Mouse (Mus musculus) kidney, embryonic 16.5 days (tissue): Measurements from ENCODE around the gene Gm48551. TPM values are rescaled to one million over a fixed set of nuclear protein-coding genes. Genes with fewer than 3 reads are reported as not detected.

Experiments
- ATAC-seq: fragments of 200-750 bp; cut with Nextera tagmentation; 2 replicates; pipeline ENCODE4 v1.8.0; 2017; ENCODE audit warnings: moderate TSS enrichment; ENCODE audit not compliant: low FRiP score, low TSS enrichment
- H3K27ac ChIP-seq: fragments of 300-500 bp; sonication (generic); 2 replicates; pipeline ENCODE4 v1.5.1; 2014; ENCODE audit warnings: low read length
- H3K27me3 ChIP-seq: fragments of 300-500 bp; sonication (generic); 2 replicates; pipeline ENCODE4 v1.6.1; 2014; ENCODE audit warnings: low read length, control low read depth, mixed read lengths; ENCODE audit not compliant: insufficient read depth
- H3K36me3 ChIP-seq: fragments of 300-500 bp; sonication (generic); 2 replicates; pipeline ENCODE4 v1.6.1; 2014; ENCODE audit warnings: low read length, control low read depth, mixed read lengths; ENCODE audit not compliant: insufficient read depth
- H3K4me1 ChIP-seq: fragments of 300-500 bp; sonication (generic); 2 replicates; pipeline ENCODE4 v1.6.1; 2014; ENCODE audit warnings: low read length, control low read depth, mixed read lengths; ENCODE audit not compliant: insufficient read depth
- H3K4me2 ChIP-seq: fragments of 300-500 bp; sonication (generic); replicated peaks from 2 replicates; pipeline ENCODE4 v1.6.1; 2014; ENCODE audit warnings: low read depth, low read length
- H3K4me3 ChIP-seq: fragments of 300-500 bp; sonication (generic); 2 replicates; pipeline ENCODE4 v1.5.1; 2014; ENCODE audit warnings: mild to moderate bottlenecking, low read length
- H3K9ac ChIP-seq: fragments of 300-500 bp; sonication (generic); replicated peaks from 2 replicates; pipeline ENCODE4 v1.6.1; 2014; ENCODE audit warnings: low read length
- H3K9me3 ChIP-seq: fragments of 300-500 bp; sonication (generic); 2 replicates; pipeline ENCODE4 v1.6.1; 2016; ENCODE audit warnings: low read length, control low read depth
- WGBS: fragments of 180-500 bp; shearing (Covaris S2); extraction: QIAGEN DNeasy Blood & Tissue Kit; methylation state at CpG from one replicate; pipeline ENCODE4 v1.1.7; 2014; 5-methylcytosine and 5-hydroxymethylcytosine counted together
- polyA plus RNA-seq: library from polyadenylated mRNA; unstranded; fragments of >200 nt; fragmentation: Nextera tagmentation; extraction: Ambion mirVana; gene quantifications from 2 replicates; pipeline ENCODE4 v1.2.1, GENCODE M21; 2015

The Gm48551 gene
- polyA plus RNA-seq, 1 experiment from 2014 or later: 5.0 TPM

DNA sequence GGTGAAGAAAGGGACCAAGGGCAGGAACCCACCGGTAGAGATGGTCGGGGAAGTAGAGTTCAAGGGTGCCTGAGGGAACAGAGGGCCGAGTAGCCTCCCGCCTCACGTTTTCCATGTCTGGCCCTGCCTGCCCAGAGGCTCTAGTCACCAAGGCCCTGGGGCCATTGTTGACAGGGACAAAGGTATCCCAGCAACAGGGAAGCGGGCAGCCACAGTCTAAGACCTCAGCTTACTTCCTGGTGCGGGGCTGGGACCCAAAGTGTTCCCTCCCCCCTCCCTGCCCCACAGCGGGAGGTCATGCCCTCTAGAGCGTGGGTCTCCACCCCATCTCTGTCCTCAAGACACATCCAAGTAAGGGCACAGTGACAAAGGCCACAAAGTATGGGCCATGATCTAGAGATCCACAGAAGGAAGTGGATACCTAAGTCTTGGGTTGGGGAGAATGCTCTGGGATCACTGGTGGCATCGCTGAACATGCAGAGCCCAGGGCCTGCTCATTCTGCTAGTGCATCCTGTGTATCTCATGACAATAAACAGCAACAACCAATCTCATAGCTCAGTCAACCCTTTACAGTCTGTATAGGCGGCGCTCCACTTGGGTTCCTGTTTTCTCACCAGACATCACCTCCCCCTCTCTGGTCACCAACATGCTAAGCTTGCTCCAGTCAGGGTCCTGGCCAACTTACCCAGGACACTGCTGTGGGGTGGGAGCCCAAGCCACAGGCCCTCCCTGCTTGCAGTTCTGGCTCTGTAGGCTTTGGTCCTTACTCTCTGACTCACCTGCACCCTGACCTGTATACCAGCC is 18.4 kb upstream of the Gm48551 start, which contains the start of gene 4930404N11Rik:
Gene 4930404N11Rik, minus strand, starts transcription at position 145 of the 805 bp plus-strand sequence.
- Histone ChIP-seq H3K36me3 (peaks cover 45% of the 10 kb centered on the region), H3K4me3 (peak within 1 kb of the TSS; percentile 44), H3K4me2 (peak within 1 kb of the TSS; percentile 71), H3K4me1 (peaks cover 30% of the 10 kb centered on the region), H3K27me3 (peaks cover 13% of the 10 kb centered on the region), H3K9me3 (no peaks in the 10 kb centered on the region), H3K27ac (no peak within 1 kb of the TSS), H3K9ac (peak within 1 kb of the TSS; percentile 59)
- ATAC-seq: no peak
- WGBS: 27% methylated on average over 12 of the region's 12 CpGs

DNA sequence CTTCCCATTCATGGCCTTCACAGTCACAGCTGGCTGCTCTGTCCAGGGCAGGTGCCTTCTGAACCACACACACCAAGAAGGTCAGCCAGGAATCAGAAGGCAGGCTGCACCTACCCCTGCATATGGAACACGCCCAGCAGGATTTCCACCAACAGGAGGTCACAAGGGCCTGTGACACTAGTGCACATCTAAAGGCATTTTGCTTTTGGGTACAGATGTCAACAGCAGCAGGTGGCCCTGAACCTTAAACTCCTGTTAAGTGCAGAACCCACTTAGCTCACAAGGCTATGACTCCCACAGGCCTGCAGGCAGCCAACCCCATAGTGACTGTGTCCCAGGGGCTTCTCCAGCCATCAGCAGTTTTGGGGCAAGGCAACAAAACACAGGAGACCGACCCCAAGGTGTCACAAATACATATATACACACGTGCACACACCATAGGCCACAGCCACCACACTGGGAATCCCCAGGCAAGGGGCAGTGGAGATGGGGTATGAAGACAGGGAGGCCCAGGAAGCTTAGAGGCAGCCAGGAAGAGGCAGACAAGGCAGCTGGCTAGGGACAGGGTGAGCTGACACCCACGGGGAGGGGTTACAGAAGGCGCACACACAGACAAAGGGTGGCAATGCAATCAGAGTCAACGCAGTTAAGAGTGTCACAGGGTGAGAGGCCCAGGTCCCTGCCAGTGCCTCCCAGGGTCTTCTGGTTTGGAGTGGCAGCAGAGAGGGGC is 17.6 kb upstream of the Gm48551 start:
- Histone ChIP-seq H3K4me2 (no peak overlapping the region), H3K4me3 (no peak overlapping the region), H3K9ac (no peak overlapping the region), H3K36me3 (peaks cover 52% of the 10 kb centered on the region), H3K27ac (no peak overlapping the region), H3K4me1 (peaks cover 30% of the 10 kb centered on the region), H3K27me3 (peaks cover 13% of the 10 kb centered on the region), H3K9me3 (no peaks in the 10 kb centered on the region)
- WGBS: 81% methylated on average over 6 of the region's 6 CpGs
- no peak for ATAC-seq

DNA sequence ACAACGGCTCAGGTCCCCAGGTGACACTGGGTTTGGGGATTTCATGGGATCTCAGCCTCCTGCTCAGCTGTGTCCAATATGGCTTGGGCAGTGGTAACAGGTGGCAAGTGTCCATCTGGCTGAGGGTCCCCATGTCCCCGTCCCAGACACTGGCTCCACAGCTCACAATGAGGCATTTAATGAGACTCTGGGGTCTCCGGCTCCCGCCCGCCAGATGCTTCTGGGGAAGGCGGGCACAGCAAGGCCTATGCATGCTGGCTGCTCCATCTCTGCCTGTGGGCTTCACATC is 17.1 kb upstream of the Gm48551 start:
- H3K9ac ChIP-seq: no peak overlapping the region
- H3K27me3 ChIP-seq: peaks cover 13% of the 10 kb centered on the region
- H3K4me3 ChIP-seq: no peak overlapping the region
- no peak for ATAC-seq
- 85% methylated on average over 6 of the region's 6 CpGs for WGBS
- H3K36me3 ChIP-seq: peaks cover 56% of the 10 kb centered on the region
- peaks cover 30% of the 10 kb centered on the region for H3K4me1 ChIP-seq
- no peak overlapping the region for H3K4me2 ChIP-seq
- no peak overlapping the region for H3K27ac ChIP-seq
- H3K9me3 ChIP-seq: no peaks in the 10 kb centered on the region

DNA sequence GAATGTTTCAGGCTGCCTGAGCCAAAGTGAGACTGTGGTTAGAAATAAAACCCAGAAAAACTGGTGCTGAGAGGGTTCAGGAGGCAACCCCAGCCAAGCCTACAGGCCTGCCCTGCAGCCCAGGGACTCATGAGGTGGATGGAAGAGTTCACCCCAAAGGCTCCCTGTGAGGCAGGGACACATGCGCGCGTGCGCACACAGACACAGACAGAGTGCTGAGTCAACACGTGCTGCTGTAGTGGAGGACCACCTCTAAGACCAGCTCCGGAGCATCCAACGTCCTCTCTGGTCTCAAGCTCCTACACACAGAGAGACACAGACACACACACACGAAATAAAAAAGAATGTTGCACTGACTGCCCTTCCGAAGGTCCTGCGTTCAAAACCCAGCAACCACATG is 8.9 kb upstream of the Gm48551 start:
- H3K36me3 ChIP-seq: peaks cover 44% of the 10 kb centered on the region
- 92% methylated on average over 10 of the region's 10 CpGs for WGBS
- no peak overlapping the region for H3K9ac ChIP-seq
- H3K4me1 ChIP-seq: peaks cover 23% of the 10 kb centered on the region
- no peak overlapping the region for H3K27ac ChIP-seq
- H3K4me2 ChIP-seq: no peak overlapping the region
- no peak for ATAC-seq
- H3K9me3 ChIP-seq: no peaks in the 10 kb centered on the region
- no peak overlapping the region for H3K4me3 ChIP-seq
- H3K27me3 ChIP-seq: no peaks in the 10 kb centered on the region

DNA sequence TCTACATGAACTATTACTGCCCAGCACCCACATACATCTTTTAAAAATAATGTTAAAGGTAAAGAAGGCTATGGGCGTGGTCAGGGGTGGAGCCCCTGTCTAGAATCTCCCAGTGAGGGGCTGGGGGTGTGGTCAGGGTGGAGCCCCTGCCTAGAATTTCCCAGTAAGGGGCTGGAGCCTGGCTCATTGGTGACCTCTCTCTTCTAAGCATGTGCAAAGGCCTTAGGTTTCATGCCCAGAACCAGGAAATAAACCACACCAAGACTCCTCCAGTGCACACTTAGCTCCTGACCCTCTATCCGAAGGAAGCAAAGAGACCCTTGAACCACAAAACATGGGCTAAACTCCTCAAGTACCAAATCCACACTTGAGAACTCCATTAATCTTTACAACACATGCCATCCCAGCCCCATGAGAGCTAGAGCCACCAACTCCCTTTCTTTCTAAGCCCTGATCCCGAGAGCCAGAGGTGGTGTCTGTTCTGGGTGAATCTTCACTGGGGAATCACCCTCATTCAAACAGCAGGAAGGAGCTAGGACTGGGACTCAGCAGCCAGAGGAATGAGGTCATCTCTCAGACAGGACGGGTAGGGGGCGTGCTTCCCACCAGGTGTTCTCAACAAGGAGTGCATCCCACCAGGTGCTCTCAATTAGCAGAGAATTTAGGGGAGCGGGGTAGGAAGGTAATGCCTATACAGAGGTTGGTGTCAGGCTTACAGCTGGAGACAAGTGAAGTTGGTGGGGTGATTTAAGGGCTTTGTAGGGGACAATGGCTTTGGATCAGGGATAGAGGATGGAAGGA is 7.5 kb upstream of the Gm48551 start:
- Histone ChIP-seq H3K36me3 (peaks cover 30% of the 10 kb centered on the region), H3K27me3 (no peaks in the 10 kb centered on the region), H3K9me3 (no peaks in the 10 kb centered on the region), H3K4me1 (peaks cover 23% of the 10 kb centered on the region), H3K4me2 (peak overlapping the region; percentile 90), H3K27ac (peak overlapping the region; percentile 49), H3K4me3 (peak overlapping the region; percentile 86), H3K9ac (peak overlapping the region; percentile 90)
- no peak for ATAC-seq
- WGBS: 36% methylated on average over 6 of the region's 6 CpGs

DNA sequence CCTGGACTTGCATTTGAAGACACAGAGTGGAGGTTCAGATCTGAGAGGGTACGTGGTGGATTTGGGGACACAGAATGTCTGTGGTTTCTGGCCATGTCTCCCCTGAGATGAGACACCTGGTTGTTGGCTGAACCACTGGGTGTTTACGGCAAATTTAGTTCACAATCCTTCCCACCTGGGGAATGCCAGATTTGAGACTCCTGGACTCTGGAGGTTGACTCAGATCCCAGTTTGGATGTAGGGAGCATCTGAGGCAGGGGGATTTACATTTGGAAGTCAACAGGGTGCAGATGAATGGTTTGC is 7.0 kb upstream of the Gm48551 start:
- H3K27ac ChIP-seq: peak overlapping the region; percentile 49
- ATAC-seq: no peak
- H3K4me1 ChIP-seq: peaks cover 23% of the 10 kb centered on the region
- peak overlapping the region; percentile 90 for H3K4me2 ChIP-seq
- peak overlapping the region; percentile 86 for H3K4me3 ChIP-seq
- H3K9me3 ChIP-seq: no peaks in the 10 kb centered on the region
- no peaks in the 10 kb centered on the region for H3K27me3 ChIP-seq
- 35% methylated on average over 2 of the region's 2 CpGs for WGBS
- peaks cover 28% of the 10 kb centered on the region for H3K36me3 ChIP-seq
- peak overlapping the region; percentile 90 for H3K9ac ChIP-seq

DNA sequence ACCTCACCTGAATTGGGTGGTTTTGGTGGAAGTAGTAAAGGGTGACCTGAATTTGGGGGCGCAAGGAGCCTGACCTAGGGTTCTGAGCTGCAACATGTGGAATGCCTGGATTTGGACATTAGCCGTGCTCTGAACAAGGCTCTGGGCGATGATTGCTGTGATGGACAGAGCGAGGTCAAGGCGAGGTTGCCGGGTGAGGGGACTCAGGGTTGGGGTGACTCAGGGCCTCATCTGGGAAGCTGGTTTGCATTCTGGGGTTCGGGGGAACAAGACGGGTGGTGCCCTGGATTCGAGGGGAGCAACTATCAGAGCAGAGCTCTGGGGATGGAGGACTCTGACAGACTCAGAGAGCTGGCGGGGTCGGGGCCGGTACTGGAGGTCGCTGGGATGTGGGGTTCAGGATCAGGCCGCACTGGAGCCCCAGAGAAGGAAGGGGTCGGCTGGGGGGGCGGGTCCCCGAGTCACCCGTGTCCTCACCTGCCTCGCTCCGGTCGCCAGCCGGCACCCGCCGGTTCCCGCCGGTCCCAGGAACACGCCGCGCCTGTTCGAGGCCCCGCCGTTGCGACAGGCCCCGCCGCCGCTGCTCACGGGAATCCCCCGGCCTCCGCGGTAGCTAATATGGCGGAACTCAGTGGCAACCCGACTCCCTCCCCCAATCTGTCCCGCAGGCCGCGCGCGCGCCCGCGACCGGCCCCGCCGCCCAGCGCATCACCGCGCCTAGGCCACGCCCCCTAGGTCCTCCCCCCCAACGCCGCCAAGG is 6.3 kb upstream of the Gm48551 start, which contains the start of gene Fzr1:
Gene Fzr1, minus strand, starts transcription at position 724 of the 760 bp plus-strand sequence.
- no peaks in the 10 kb centered on the region for H3K27me3 ChIP-seq
- H3K4me1 ChIP-seq: peaks cover 23% of the 10 kb centered on the region
- H3K4me2 ChIP-seq: peak within 1 kb of the TSS; percentile 90
- WGBS: under 1% methylated on average over 45 of the region's 59 CpGs
- no peaks in the 10 kb centered on the region for H3K9me3 ChIP-seq
- peaks cover 22% of the 10 kb centered on the region for H3K36me3 ChIP-seq
- ATAC-seq: peak; percentile 66
- H3K4me3 ChIP-seq: peak within 1 kb of the TSS; percentile 86
- peak within 1 kb of the TSS; percentile 78 for H3K27ac ChIP-seq
- peak within 1 kb of the TSS; percentile 90 for H3K9ac ChIP-seq

DNA sequence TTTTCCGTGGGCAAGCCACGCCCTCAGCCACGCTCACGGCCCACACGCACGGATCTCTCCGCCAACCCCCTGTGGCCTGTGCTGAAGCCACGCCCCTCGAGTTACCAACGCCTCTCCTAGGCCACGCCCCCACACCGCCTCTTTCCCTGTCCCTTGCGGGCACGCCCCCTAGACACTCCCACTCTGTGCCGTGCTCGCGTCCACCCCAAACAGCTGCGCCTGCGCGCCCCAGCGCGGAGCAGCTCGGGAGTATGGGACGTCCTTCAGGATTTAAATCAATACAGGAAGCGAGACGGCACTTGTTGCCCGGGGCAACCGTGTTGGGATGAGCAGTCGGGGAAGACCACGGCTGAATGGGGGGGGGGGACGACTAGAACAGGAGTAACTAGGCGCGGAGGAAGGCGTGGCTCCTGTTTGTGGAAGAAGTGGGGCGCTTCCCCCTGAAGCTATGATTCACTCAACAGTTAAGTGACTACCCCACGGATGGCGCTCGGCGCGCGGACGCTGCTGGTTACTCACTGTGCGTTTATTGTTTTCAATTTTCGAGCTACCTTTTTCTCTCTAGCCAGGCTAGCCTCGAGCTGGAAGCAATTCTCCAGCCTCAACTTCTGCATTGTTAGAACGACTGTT is 5.6 kb upstream of the Gm48551 start:
- H3K9me3 ChIP-seq: no peaks in the 10 kb centered on the region
- H3K9ac ChIP-seq: peak overlapping the region; percentile 90
- H3K4me3 ChIP-seq: peak overlapping the region; percentile 86
- no peaks in the 10 kb centered on the region for H3K27me3 ChIP-seq
- H3K36me3 ChIP-seq: peaks cover 16% of the 10 kb centered on the region
- ATAC-seq: peak; percentile 96
- H3K4me1 ChIP-seq: peaks cover 23% of the 10 kb centered on the region
- peak overlapping the region; percentile 78 for H3K27ac ChIP-seq
- WGBS: under 1% methylated on average over 43 of the region's 46 CpGs
- peak overlapping the region; percentile 90 for H3K4me2 ChIP-seq

DNA sequence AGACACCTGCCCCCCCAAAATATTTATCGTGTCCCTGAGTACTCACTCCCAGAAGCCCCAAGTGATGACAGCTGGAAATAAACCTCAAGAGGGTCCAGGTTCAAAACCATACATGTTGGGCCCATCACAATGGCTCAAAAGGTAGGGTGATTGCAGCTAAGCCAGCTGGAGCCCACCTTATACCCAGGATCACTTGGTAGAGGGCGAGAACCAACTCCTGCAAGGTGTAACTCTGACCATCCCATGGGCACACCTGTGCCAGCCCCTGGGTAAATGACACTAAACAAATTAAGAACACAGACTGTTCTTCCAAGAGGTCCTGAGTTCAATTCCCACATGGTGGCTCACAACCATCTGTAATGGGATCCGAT is 5.1 kb upstream of the Gm48551 start:
- H3K27me3 ChIP-seq: no peaks in the 10 kb centered on the region
- no peak; the same call in 1 of the 2 replicates for ATAC-seq

More for the DNA sequence above, 5.1 kb upstream of the Gm48551 start:
- H3K4me3 ChIP-seq: peak overlapping the region; percentile 86
- H3K9me3 ChIP-seq: no peaks in the 10 kb centered on the region
- peaks cover 23% of the 10 kb centered on the region for H3K4me1 ChIP-seq
- H3K4me2 ChIP-seq: peak overlapping the region; percentile 66
- WGBS: 51% methylated on average over 3 of the region's 3 CpGs
- H3K27ac ChIP-seq: peak overlapping the region; percentile 78
- H3K9ac ChIP-seq: peak overlapping the region; percentile 79
- H3K36me3 ChIP-seq: peaks cover 13% of the 10 kb centered on the region
